Mouse (Mus musculus): ENCODE data around the gene Iapp. TPM values are rescaled to one million over a fixed set of nuclear protein-coding genes. Genes with fewer than 3 reads are reported as not detected.
"Not testable (repeated sequence)": the region's sequence is repeated elsewhere in the genome, so short reads cannot be mapped to it uniquely, and the experiment has no call there.

The Iapp gene
- polyA plus RNA-seq, 1 experiment from 2014 or later: not detected

GRCm38 (mm10) chr6:142352099-142352498 lies 53.9 kb downstream of the Iapp start:
- H3K27me3 ChIP-seq (ENCODE audit: control insufficient read depth, insufficient read depth, low read length); H3K27ac ChIP-seq (ENCODE audit: low read depth, low read length); H3K4me2 ChIP-seq; ATAC-seq (replicated peaks; ENCODE audit: insufficient number of reproducible peaks, low FRiP score, low TSS enrichment); H3K4me3 ChIP-seq (ENCODE audit: low read depth, low read length); H3K36me3 ChIP-seq (ENCODE audit: control insufficient read depth, insufficient read depth, low read length); H3K9me3 ChIP-seq (replicated peaks; ENCODE audit: control insufficient read depth, low read length); H3K9ac ChIP-seq (ENCODE audit: low read depth, low read length); H3K4me1 ChIP-seq (ENCODE audit: control insufficient read depth, insufficient read depth, low read length): not testable (repeated sequence)
- 84% methylated on average over 3 of the region's 3 CpGs for WGBS (ENCODE audit: insufficient replicate concordance)

Other genes with a start within 250 kb of the Iapp start
- gene Slco1a6, start 89.9 kb upstream of the Iapp start, polyA plus RNA-seq (2014; fragmentation: Nextera tagmentation; extraction: Ambion mirVana): not detected in 2 replicates
- gene Slco1a5, start 24.6 kb downstream of the Iapp start, polyA plus RNA-seq (2014; fragmentation: Nextera tagmentation; extraction: Ambion mirVana): not detected in 2 replicates
- 13.3 and 15.8 TPM in 2 replicates for gene Pyroxd1, start 47.2 kb downstream of the Iapp start, polyA plus RNA-seq (2014; fragmentation: Nextera tagmentation; extraction: Ambion mirVana)
- gene Recql, start 88.7 kb downstream of the Iapp start, polyA plus RNA-seq (2014; fragmentation: Nextera tagmentation; extraction: Ambion mirVana): 21.9 and 29.5 TPM in 2 replicates
- gene Golt1b, start 88.8 kb downstream of the Iapp start, polyA plus RNA-seq (2014; fragmentation: Nextera tagmentation; extraction: Ambion mirVana): 93.5 and 97.9 TPM in 2 replicates
- 1.4 TPM in 1 of 2 replicates, not detected in the other for gene Spx, start 115.0 kb downstream of the Iapp start, polyA plus RNA-seq (2014; fragmentation: Nextera tagmentation; extraction: Ambion mirVana)
- gene Gys2, start 174.7 kb downstream of the Iapp start, polyA plus RNA-seq (2014; fragmentation: Nextera tagmentation; extraction: Ambion mirVana): 0.36 TPM in 1 of 2 replicates, not detected in the other
- gene Ldhb, start 209.5 kb downstream of the Iapp start, polyA plus RNA-seq (2014; fragmentation: Nextera tagmentation; extraction: Ambion mirVana): 651 and 686 TPM in 2 replicates